In genomic region chr4:130264698-130265349, GRCm38 (mm10) we compare ENCODE assay signal across 9 mouse cellular contexts. TPM values are rescaled to one million over a fixed set of nuclear protein-coding genes. Genes with fewer than 3 reads are reported as not detected.
A peak's percentile ranks its signal among the peaks of the same experiment; 100 is the strongest.
DNase-seq lines count a peak whose midpoint lies in the region; ATAC-seq and TF ChIP-seq lines count a peak whose summit lies in the region.
"Had no signal": no experiment of that assay in that cellular context is flagged by ENCODE, and none has a peak within 500 bp of the region (broad histone marks: within the 10 kb centered on the region; RNA-seq: fewer than 3 reads in every experiment).

No protein-coding gene starts in this region.

- intact Hi-C loops in heart, postnatal 10 days (cut with DNase I), result loop anchor here (1.0 kb wide), 1 partner anchor 27 kb away; no protein-coding TSS in a partner anchor

- no peak for ATAC-seq in CD4-positive, CD25-positive, alpha-beta regulatory T cell, adult 4 months
- ATAC-seq in erythroid progenitor cell, adult 5-6 weeks (replicated peaks; ENCODE audit: low FRiP score, poor library complexity, severe bottlenecking), result peak; percentile 74

- peak; percentile 79 for TF ChIP-seq CTCF in bone marrow, adult 2 months (IDR thresholded peaks at IDR 0.05; ENCODE audit: control insufficient read depth, insufficient read depth, low read length)
- TF ChIP-seq CTCF in small intestine, adult 2 months (IDR thresholded peaks at IDR 0.05; ENCODE audit: extremely low read depth, insufficient read length, insufficient replicate concordance, low read depth, low read length), result peak; percentile 76

- no peaks in the 10 kb centered on the region; the same call in 1 of the 2 replicates for H3K4me1 ChIP-seq in bone marrow, adult 2 months (ENCODE audit: control insufficient read depth, insufficient read depth, low read length)
- peaks cover 11% of the 10 kb centered on the region for H3K4me1 ChIP-seq in small intestine, adult 2 months (ENCODE audit: control insufficient read depth, insufficient read depth, insufficient read length, low read length)

- no peaks in the 10 kb centered on the region for H3K27me3 ChIP-seq in small intestine, adult 2 months (ENCODE audit: control insufficient read depth, insufficient read depth, low read length)

- H3K4me3 ChIP-seq in bone marrow, adult 2 months (replicated peaks; ENCODE audit: control insufficient read depth, low read depth, low read length), result no peak overlapping the region
- no peak overlapping the region for H3K4me3 ChIP-seq in small intestine, adult 2 months (ENCODE audit: low read depth, low read length)
- H3K4me3 ChIP-seq: liver, embryonic 15.5 days had no signal

- no peak for TF ChIP-seq POLR2A in bone marrow, adult 2 months (IDR thresholded peaks at IDR 0.05; ENCODE audit: borderline replicate concordance, control insufficient read depth, low read depth, low read length)
- no peak for TF ChIP-seq POLR2A in small intestine, adult 2 months (IDR thresholded peaks at IDR 0.05; ENCODE audit: low read depth, low read length)

- peaks cover 16% of the 10 kb centered on the region for H3K36me3 ChIP-seq in small intestine, adult 2 months (ENCODE audit: control insufficient read depth, insufficient read depth, low read length)
- H3K36me3 ChIP-seq: liver, embryonic 15.5 days had no signal

- WGBS in bone marrow, adult 2 months, result 5% methylated on average over 24 of the region's 24 CpGs
- 32% methylated on average over 24 of the region's 24 CpGs for WGBS in small intestine, adult 2 months

- H3K27ac ChIP-seq in bone marrow, adult 2 months (ENCODE audit: control insufficient read depth, insufficient read depth, low read depth, low read length, poor library complexity), result no peak overlapping the region
- H3K27ac ChIP-seq in small intestine, adult 2 months (ENCODE audit: insufficient read depth, low read depth, low read length), result no peak overlapping the region
- H3K27ac ChIP-seq: liver, embryonic 15.5 days had no signal

- DNase-seq in CD4-positive, CD25-positive, alpha-beta regulatory T cell, adult 2 months (ENCODE audit: low read depth, low spot score), result peak; percentile 62
- DNase-seq in heart, postnatal 10 days, result peak; percentile 65 to 83
- peak; percentile 41 for DNase-seq in layer of hippocampus, adult 9-11 months
- DNase-seq in lung, postnatal 4 days, result peak; percentile 52 to 73

RNA-seq across cellular contexts. Expression of gene Serinc2, which starts 14.2 kb away (rescaled TPM):
- 1 to 10 TPM in 1 of 2 experiments, under 1 TPM in 1; 0.34 to 1.2 TPM for polyA plus RNA-seq in CD4-positive, CD25-positive, alpha-beta regulatory T cell, adult 4 months (2017; shearing (Covaris generic))
- polyA plus RNA-seq in bone marrow, adult 2 months (2011; ENCODE audit: insufficient read depth, insufficient read length, low replicate concordance, missing spikeins), result 0.52 TPM in 1 of 2 replicates, not detected in the other
- not detected in 2 replicates for total RNA-seq in erythroid progenitor cell, adult 5-6 weeks (2015; ENCODE audit: low replicate concordance)
- not detected in 2 replicates for total RNA-seq in erythroid progenitor cell, adult 5-6 weeks (2017; ENCODE audit: low replicate concordance)
- total RNA-seq in heart, postnatal 10 days (2021), result 1 to 10 TPM; 3.0 to 3.1 TPM
- polyA plus RNA-seq in small intestine, adult 2 months (2012; rRNA removed), result 271 and 356 TPM in 2 replicates

RNA-seq across cellular contexts. Expression of gene Gm853, which starts 42.6 kb away (rescaled TPM):
- not detected for polyA plus RNA-seq in CD4-positive, CD25-positive, alpha-beta regulatory T cell, adult 4 months (2017; shearing (Covaris generic))
- polyA plus RNA-seq in bone marrow, adult 2 months (2011; ENCODE audit: insufficient read depth, insufficient read length, low replicate concordance, missing spikeins), result not detected in 2 replicates
- not detected in 2 replicates for total RNA-seq in erythroid progenitor cell, adult 5-6 weeks (2015; ENCODE audit: low replicate concordance)
- not detected in 2 replicates for total RNA-seq in erythroid progenitor cell, adult 5-6 weeks (2017; ENCODE audit: low replicate concordance)
- total RNA-seq in heart, postnatal 10 days (2021), result not detected
- not detected in 2 replicates for polyA plus RNA-seq in small intestine, adult 2 months (2012; rRNA removed)
- polyA plus RNA-seq: liver, embryonic 15.5 days had no signal

RNA-seq across cellular contexts. Expression of gene Fabp3, which starts 43.6 kb away (rescaled TPM):
- not detected for polyA plus RNA-seq in CD4-positive, CD25-positive, alpha-beta regulatory T cell, adult 4 months (2017; shearing (Covaris generic))
- polyA plus RNA-seq in bone marrow, adult 2 months (2011; ENCODE audit: insufficient read depth, insufficient read length, low replicate concordance, missing spikeins), result 1.6 and 44.6 TPM in 2 replicates
- total RNA-seq in erythroid progenitor cell, adult 5-6 weeks (2015; ENCODE audit: low replicate concordance), result not detected in 2 replicates
- total RNA-seq in erythroid progenitor cell, adult 5-6 weeks (2017; ENCODE audit: low replicate concordance), result not detected in 2 replicates
- 1,000 to 10,000 TPM; 7,205 to 8,003 TPM for total RNA-seq in heart, postnatal 10 days (2021)
- polyA plus RNA-seq in small intestine, adult 2 months (2012; rRNA removed), result 0.71 and 0.72 TPM in 2 replicates

RNA-seq across cellular contexts. Expression of gene Gm10570, which starts 43.6 kb away (rescaled TPM):
- not detected for polyA plus RNA-seq in CD4-positive, CD25-positive, alpha-beta regulatory T cell, adult 4 months (2017; shearing (Covaris generic))
- polyA plus RNA-seq in bone marrow, adult 2 months (2011; ENCODE audit: insufficient read depth, insufficient read length, low replicate concordance, missing spikeins), result not detected in 2 replicates
- total RNA-seq in erythroid progenitor cell, adult 5-6 weeks (2015; ENCODE audit: low replicate concordance), result not detected in 2 replicates
- not detected in 2 replicates for total RNA-seq in erythroid progenitor cell, adult 5-6 weeks (2017; ENCODE audit: low replicate concordance)
- 1 to 10 TPM in 1 of 2 experiments, not detected in 1; 1.1 TPM for total RNA-seq in heart, postnatal 10 days (2021)
- polyA plus RNA-seq in small intestine, adult 2 months (2012; rRNA removed), result 0.27 TPM in 1 of 2 replicates, not detected in the other
- polyA plus RNA-seq: liver, embryonic 15.5 days had no signal

Comparison
In these comparisons a context has a peak if more than half of its experiments do, and no peak if none do; other contexts are left out.
1. RNA of gene Serinc2, which starts 14.2 kb away (polyA plus RNA-seq): 271 to 356 TPM in small intestine, adult 2 months; 0.34 to 1.2 TPM in CD4-positive, CD25-positive, alpha-beta regulatory T cell, adult 4 months and 0.52 TPM in bone marrow, adult 2 months; every median in the first group is over 100 times any median in the second.
2. Peak in every context shown above with its lines, with median percentiles within 50 percentile points of each other: DNase-seq.